Mouse (Mus musculus) embryo, embryonic 10 days (tissue): ENCODE data around the gene Tjp2.

Experiments
- DNase-seq: peaks from one replicate; pipeline ENCODE4 v3.0.0-alpha.2; 2015; ENCODE audit warnings: low spot score

The Tjp2 gene

DNA sequence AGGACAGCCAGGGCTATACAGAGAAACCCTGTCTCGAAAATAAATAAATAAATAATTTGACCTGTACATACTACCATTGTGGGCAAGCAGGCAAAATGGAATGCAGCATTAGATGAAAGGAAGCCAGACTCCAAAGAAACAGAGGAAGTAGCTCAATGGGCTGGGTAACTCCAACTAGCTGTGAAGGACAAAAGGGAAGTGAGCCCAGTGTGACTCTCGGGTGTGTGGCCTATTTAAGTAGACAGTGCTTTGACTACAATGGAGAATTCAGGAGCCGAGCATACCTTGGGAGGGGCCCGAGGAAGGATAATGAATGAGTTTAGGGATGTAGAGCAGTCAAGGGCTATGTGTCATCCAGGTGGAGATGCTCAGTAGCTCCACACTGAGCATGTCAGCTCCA is 48.1 kb downstream of the Tjp2 start:
- DNase-seq, result no peak

DNA sequence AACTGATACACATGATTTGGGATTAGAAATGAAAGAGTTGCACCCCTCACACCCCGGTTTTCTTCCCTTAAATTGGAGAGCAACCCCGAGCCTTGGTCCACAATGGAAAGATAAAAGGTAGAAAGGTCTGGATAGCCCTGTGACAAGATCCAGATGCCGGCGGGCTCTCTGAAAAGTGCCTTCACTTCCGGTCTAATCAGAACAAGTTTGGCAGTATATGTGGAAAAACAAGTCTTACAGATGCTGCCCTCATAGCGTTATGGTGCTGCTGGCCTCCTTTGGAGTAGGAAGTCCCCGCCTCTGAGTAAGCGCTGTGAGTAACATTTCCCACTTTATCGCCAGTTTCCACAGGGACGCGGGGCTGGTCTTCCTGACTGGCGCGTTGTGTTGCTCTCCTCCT is 49.9 kb downstream of the Tjp2 start:
- DNase-seq, result peak; percentile 64

DNA sequence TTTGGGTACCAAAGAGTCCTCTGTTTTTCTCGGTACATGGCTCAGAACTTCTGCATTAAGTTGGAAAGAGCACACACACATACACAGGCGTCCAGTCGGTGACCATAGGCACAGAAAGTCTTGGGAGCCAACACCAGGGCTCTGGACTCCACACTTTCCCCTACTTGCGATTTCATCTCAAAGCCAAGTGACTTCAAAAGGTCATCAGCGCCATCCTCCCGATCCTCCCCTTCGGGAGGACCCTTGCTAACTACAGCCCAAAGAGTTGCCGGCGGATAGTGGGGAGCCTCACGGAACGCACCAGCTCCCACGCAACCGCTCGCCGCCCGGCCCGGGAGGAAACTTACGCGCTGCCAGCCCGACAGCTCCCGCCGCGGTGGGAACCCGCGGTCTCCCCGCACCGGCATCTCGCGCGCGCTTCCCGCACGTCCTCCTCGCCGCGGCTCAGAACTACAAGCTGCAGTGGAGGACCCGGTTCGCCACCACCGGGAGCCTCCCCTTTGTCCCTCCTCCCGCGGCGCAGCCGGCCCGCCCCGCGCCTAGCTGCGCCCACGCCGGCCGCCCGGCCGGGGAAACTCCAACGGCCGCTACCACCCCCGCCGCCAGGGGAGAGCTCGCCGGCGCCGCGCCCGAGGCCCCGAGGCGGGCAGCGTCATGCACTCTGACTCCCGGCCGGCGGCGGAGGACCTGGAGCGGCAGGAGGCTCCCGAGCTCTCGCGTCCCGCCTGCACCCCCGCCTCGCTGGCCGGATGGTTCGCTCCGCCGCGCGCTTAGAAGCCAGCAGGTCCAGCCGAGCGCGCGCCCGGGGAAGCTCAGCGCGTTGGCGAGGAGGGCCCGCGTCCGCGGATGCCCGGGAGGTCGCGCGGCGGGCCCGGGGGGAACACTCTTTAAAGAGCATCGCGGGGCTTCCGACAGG is 51.0 kb downstream of the Tjp2 start:
- DNase-seq, result peak; percentile 96

DNA sequence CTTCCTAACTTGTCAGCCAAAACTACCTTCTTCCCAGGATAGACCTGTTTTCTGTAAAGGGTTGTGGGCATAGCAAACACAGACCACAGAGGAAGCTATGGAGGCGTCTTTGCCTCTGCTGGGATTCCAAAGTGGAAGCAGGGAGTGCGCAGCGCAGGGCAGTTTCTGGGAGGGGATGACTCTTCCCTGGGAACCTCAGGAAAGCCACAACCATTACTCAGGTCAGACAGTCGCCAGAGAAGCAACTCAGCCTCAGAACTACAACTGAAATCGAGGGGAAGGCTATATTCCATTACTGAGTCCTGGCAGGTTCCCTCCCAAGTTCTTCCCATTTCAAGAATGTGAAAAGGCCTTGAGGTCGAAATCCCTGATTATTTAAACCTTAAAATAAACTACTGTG is 51.8 kb downstream of the Tjp2 start:
- DNase-seq, result no peak

DNA sequence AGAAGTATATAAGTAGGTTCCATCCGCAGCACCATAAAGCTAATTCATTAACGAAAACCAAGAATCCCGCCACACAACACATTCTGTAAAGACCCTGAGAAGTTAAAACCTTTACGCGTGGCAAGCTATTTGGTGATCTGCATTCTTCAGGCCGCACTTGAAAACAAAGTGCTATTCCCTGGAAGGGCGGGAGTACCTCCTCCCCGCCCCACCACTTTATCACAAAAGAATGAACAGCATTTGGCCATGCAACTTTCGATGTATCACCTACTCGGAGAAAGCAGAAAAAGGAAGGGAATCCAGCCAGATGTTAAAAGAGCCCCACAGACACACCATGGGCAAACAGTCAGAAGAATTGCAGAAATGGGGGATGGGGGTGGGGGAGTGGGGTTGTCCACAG is 56.3 kb downstream of the Tjp2 start:
- DNase-seq, result no peak

DNA sequence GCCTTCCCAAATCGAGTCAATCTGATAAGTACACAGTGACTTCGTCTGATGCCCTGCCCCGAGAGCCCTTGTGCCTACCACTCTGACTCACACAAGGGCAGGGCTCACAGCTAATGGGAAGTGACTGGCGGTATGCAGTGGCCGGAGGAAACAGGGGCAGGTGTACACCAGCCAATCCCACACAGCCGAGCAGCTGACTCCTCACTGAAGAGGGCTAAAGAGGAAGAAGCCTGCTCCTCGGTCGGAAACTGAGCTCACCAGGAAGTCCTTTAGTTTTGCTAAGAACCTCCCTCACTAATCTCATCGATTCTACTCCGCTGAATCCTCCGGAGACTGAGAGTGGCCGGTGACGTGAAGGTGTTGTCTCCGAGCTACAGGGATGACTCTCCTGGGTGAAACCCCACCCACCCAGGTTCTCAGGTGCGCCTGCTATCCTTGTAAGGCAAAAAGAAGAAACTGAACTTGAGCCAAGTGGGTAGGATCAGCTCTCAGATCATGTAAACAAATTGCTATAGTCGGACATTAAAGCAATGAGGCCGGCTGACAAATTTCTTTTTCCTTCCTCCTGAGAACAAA is 58.2 kb downstream of the Tjp2 start:
- peak; percentile 68 for DNase-seq

DNA sequence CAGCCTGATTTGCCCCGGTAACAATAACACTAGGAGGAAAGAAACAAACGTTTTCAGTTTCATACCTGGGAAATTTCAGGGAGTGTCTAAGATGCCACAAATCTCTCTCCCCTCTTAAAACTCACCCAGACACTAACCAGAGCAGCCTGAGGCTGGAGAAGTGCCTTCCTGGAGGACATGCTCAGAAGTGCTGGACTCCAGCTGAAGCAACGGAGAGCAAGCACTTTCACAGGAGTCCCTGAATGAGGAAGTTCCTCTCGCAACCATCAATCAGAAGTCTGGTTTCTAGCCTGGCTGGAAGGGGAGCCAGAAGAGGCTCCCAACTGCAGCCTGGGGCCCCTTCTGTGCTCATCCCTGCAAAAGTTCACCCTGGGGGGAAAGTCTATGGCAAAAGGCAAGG is 60.9 kb downstream of the Tjp2 start:
- DNase-seq, result peak; percentile 41

DNA sequence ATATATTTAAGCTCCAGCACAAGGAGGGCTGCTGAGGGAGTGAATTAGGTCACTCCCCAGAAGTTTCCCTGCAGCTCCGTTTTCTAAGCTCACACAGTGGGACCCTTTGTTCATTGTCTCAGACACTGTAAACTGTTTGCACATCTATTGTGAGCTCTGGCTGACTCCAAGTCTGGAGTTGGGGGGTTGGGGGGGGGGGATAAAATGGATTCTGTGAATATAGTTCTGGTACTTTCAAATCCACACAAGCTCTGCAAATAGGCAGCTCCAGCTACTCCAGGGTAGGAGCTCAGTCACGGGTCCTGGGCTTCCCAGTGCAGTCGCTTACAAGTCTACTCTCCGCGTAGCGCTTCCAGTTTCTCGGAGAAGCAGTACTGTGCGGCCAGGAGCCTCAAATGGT is 64.4 kb downstream of the Tjp2 start:
- peak; percentile 57 for DNase-seq

DNA sequence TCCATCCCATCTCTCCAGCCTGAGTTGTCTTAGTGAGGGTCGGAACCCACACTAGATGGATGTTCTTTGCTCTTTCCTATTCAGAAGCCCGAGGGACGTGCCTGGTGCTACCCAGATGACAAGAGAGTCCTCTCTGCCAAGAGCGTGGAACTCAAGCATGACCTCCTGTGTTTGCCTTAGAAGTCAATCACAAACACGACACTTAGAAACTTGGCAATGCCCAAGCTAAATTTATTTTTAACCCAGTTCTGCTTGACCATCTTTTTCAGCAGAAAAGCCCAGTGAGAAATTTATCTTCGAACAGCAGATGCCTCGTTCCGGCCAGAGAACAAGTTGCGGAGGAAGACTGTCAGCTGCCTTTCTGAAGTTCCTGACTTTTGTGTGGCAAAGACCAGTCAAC is 65.1 kb downstream of the Tjp2 start:
- peak; percentile 35 for DNase-seq

DNA sequence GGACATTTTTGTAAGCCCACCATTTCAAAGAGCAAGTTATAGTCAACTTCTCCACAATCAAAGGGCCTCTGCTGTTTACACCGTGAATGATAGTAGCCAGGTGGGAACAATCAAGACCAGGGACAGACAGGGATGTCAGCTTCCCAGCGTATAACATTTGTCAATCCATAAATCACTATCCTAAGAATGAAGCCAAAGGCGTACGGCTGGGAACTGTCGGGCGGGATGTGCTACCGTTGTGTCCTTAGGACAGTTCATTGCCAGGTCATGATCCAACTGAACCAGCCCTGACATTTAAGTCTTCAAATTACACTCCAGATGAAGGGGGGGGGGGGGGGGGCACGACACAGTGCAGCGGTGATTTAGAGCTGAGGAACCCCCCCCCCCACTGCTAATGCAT is 65.5 kb downstream of the Tjp2 start:
- DNase-seq, result peak; percentile 61

DNA sequence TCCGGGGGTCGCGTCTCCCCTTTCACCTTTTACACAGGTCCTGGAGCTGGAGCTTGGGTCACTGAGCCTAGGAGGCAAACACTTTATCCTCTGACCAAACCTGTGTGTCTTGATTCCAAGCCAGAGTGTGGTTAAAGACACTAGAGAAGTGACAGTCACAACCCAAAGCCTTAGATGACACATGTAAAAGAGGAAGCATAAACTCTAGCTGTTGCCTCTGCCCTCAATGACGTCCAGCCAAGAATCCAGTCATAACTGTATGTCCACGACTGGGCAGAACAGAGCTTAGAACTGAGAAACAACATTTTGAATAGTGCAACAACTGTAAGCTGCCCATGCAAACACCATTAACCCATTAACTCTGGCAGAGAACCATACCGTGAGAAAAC is 68.8 kb downstream of the Tjp2 start:
- peak; percentile 35 for DNase-seq

DNA sequence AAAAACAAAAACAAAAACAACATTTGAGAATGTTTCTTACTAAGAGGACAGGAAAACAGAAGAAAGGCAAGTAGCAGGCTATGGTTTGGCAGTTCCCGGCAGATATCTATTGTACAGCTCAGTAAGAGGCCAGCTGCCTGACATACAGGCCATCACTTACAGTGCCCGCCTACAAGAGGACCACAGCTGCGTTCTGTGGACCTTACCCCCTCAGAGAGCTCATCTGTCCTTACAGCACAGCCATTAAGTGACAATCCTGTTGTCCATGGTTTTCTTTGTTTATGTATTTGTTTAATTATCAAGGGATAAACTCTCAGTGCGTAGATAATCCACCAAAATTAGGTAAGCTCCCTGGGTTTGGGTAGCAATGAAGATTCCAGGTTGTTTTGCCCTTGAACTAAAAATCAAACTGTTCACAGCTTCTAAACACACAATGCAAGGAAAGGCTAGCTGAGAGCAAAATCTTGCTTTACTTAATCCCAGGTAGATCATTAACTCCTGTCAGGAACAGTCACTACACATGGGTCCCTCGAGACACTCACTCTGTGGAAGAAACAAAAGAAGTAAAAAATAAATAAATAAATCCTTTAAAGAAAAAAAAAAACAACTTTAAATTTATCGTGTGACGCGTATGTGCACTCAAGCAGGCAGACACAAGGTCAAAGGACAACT is 69.3 kb downstream of the Tjp2 start:
- DNase-seq, result peak; percentile 34

DNA sequence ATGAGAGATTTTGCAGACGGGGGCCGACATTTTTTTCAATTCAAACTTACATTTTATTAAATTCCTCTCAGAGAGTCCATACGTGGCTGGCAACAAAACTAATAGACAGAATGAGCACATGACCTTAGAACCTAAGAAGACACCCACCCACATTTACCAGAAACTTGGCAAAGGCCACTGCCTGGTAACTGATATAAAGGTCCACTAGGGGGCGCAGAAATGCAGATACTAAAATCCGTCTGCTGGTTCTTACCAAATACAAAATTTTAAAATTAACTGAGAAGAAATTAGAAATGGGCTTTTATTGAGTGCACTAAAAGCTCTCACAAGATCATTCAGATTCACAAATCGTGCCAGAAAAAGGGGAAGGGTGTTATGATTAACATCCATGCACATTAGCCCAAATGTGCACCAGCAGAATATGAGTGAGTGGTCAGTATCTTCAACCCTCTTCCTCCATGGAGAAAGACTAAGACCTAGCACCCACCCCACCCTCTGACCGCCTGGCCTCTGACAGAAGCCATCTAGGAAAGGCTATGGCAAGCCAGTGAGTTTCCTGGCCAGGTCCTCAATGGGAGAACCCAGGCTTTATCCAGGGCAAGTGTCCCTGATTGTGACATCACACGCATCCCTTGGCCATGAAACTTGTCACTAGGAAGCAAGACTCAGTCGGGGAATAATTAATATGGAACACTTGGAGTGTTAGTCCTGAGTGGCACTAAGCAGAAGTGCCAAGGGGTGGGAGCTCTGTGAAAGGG is 71.4 kb downstream of the Tjp2 start:
- peak; percentile 76 for DNase-seq

DNA sequence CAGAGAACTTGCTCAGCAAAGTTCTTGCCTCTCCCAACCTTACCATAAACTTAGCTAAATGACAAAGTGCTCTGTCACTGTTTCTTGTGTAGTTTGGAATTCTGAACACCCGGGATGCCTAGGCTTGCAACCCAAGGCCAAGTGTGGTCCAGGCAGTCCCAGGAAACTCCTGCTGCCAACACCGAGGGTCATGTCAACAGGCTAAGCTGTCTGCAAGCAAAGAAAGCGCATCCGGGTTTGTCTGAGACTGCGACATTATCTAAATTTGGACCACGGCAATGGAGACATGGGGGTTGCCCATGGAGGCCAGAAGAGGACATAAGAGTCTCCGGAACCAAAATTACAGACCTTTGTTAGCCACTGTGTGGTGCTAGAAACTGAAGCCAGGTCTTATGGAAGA is 80.8 kb downstream of the Tjp2 start:
- no peak for DNase-seq

DNA sequence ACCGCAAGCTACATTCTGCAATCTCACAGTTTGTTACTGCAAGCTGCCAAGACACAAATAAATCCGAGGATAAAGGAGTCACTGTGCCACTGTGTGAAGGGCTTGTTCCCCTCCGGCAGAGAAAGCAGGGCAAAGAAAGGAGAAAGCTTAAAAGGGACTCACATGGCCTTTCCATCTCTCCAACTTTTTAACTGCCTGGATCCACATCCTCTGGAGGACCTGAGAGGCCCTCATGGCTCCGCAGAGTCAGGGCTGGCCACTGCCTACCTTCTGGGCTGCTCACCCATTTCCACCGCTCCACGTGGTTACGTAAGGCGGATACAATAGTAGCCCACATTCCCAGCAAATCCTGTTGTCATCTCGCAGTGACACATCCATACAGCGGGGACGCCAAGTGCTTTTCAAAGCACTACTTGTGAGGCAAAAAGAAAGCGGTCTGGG is 82.2 kb downstream of the Tjp2 start:
- DNase-seq, result no peak

DNA sequence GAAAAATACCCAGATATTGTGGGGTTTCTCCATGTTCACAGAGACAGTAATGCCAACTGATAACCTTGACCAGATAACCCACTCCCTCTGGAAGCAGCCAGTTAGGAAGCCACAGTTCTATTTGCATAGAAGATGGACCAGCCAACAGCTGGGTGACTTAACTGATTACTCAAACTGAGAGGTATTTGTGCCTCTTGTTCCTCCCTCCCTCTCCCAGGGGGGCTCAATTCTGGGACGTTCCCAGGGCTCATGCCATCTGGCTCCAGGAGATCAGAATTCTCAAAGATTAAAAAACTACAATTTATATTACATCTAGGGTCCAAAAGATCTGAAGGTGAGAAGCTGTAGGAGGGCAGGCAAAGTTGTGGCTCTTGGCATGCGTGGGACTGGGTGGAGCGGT is 84.5 kb downstream of the Tjp2 start:
- DNase-seq, result no peak

DNA sequence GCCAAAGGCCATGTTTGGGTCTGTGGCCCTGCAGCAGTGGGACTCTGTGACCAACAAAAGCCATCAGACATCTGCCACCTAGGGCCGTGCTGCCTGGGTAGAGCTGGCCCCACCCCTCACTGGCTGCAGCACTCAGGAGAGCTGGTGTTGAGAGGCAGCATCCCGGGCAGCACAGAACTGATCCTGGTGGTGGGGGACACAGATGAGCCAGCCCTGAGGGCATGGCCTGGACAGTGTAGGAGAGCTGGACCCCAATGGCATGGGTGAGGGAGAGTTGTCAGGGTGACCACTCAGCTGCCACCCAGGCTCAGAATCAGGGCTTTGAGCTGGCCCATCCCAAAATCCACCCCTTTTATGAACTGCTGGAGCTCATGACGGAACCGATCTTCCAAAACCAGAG is 87.4 kb downstream of the Tjp2 start:
- DNase-seq, result no peak

DNA sequence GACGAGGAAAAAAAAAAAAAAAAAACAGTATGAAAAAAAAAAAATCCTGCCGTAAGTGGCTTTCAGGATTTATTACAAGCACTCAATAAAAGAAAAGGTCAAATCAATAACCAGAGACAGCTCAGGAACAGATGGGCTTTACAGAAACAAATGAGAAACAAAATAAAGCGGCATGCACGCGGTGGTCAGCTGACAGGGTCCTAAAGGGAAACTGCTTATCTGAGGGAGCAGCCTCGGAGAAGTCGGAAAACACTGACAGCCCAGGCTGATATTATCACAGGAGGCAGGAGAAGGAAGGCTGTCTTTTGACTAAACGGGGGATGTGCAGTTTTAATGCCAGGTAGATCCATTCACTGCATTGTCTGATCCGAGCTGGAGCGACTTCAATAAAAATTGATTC is 89.8 kb downstream of the Tjp2 start:
- DNase-seq, result peak; percentile 32

DNA sequence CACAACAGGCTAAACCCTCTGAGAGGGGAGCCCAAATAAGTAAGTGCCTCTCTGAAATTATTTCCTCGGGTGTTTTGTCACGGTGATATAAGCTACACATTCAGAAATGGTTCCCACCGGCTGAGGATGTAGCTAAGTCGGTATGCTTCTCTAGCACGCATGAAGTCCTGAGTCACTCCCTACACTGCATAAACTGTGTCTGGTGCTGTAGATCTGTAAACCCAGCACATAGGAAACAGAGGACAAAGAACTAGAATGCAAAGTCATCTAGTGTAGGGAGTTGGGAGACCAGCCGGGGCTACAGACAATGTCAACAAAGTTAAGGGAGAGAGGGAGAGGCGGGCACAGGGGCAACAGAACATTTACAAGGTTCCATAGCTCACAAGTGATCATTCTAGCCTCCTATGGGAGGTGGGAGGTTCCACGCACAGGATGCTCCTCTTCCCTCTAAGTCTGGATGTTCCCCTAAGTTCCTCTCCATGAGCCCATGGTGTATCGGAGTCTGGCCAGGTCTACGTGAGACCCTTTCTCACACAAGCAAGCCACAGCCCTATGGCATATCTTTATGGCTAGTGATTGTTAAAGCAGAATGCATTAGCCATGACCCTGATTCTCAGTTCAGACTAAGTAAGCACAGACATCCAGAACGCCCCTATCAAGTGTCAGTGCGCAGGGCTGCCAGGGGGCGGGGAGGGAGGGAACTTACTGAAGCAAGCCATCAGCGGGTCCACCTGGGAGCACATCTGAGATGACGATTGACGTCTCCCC is 90.5 kb downstream of the Tjp2 start:
- DNase-seq, result peak; percentile 44

DNA sequence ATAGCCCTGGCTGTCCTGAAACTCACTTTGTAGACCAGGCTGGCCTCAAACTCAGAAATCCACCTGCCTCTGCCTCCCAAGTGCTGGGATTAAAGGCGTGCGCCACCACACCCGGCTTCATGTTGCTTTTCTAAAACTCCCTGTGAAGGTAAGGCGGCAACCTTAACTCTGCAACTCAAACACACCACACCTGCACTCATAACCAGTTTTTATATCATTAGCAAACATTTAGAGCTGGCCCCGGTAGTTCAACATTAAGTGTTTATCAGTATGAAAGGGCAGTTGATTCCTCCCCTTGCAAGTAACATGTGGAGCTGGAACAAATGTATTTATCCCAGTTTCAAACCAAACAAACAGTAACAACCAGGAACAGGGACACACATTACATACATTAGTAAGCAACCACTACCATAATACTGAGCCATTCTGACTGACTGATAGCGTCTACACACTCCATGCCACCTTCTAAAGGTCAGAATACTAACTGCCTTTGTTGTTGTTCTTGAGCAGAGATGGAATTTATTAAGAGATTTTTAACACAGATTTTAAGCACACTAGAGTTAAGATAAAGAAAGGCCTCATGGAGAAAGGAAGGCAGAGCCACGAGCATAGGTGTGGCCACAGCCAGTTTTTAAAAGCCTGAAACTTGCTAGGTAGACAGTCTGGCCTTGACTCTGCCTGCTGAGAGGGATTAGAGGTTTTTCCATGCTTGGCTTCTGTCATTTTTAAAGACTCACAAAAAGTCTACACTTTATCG is 101.1 kb downstream of the Tjp2 start:
- DNase-seq, result no peak

DNA sequence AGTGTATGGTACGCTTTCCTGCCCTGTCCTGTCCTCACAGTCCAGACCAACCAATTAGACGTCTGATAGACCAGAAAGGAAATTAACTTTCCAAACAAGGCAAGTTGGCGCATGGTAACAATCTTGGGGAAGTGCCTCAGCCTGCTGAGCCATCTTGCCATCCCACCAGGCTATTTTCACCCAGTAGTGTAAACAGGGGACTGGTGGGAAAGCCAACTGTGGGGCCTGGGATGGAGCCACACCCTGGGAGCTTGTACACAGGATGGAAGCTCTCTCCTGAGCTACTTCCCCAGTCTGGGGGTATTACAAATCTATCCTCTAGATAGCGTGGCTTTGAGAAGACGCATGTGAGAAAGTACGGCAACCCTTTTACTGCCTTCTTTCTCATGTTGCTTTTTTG is 101.7 kb downstream of the Tjp2 start:
- no peak for DNase-seq
